Mouse (Mus musculus): ENCODE measurements around the gene Clec2d. TPM values are rescaled to one million over a fixed set of nuclear protein-coding genes. Genes with fewer than 3 reads are reported as not detected.

The Clec2d gene
- polyA plus RNA-seq (2014; fragmentation: Nextera tagmentation; extraction: Ambion mirVana): 0.43 and 0.89 TPM in 2 replicates

- ATAC-seq (replicated peaks; ENCODE audit: low FRiP score, low TSS enrichment, low read depth): peak; percentile 83
- 8% methylated on average over 15 of the region's 15 CpGs for WGBS
- peak within 1 kb of the TSS; percentile 50 for H3K4me2 ChIP-seq (ENCODE audit: low read length)
These were observed at the start of gene Clec2d for GRCm38 (mm10) chr6:129180403-129181169. Gene Clec2d (plus strand): TSS chr6:129180615.

GRCm38 (mm10) chr6:129132604-129133341 lies 47.6 kb upstream of the Clec2d start:
- H3K36me3 ChIP-seq (ENCODE audit: control insufficient read depth, insufficient read depth, low read length): no peaks in the 10 kb centered on the region
- 77% methylated on average over 4 of the region's 4 CpGs for WGBS
- no peak overlapping the region for H3K4me2 ChIP-seq (ENCODE audit: low read length)
- no peak overlapping the region for H3K9ac ChIP-seq (ENCODE audit: low read length)
- DNase-seq (ENCODE audit: low spot score): no peak
- H3K9me3 ChIP-seq (ENCODE audit: control insufficient read depth, low read length): no peaks in the 10 kb centered on the region
- H3K27me3 ChIP-seq (replicated peaks; ENCODE audit: control insufficient read depth, insufficient read depth, low read length): no peaks in the 10 kb centered on the region
- no peaks in the 10 kb centered on the region for H3K4me1 ChIP-seq (replicated peaks; ENCODE audit: control insufficient read depth, insufficient read depth, low read length)
- no peak overlapping the region for H3K27ac ChIP-seq (ENCODE audit: low read depth)
- H3K4me3 ChIP-seq (ENCODE audit: low read depth, low read length): no peak overlapping the region
- no peak for ATAC-seq (replicated peaks; ENCODE audit: low FRiP score, low TSS enrichment, low read depth)

More at GRCm38 (mm10) chr6:129180403-129181169, at the start of gene Clec2d:
- Histone ChIP-seq H3K27ac (ENCODE audit: low read depth) (peak within 1 kb of the TSS; percentile 93), H3K36me3 (ENCODE audit: control insufficient read depth, insufficient read depth, low read length) (peaks cover 16% of the 10 kb centered on the region), H3K27me3 (replicated peaks; ENCODE audit: control insufficient read depth, insufficient read depth, low read length) (no peaks in the 10 kb centered on the region), H3K4me1 (replicated peaks; ENCODE audit: control insufficient read depth, insufficient read depth, low read length) (no peaks in the 10 kb centered on the region; the same call in 1 of the 2 replicates), H3K9me3 (ENCODE audit: control insufficient read depth, low read length) (no peaks in the 10 kb centered on the region), H3K4me3 (ENCODE audit: low read depth, low read length) (peak within 1 kb of the TSS; percentile 60), H3K9ac (ENCODE audit: low read length) (peak within 1 kb of the TSS; percentile 59)
- DNase-seq (ENCODE audit: low spot score): peak; percentile 87

- H3K4me1 ChIP-seq (replicated peaks; ENCODE audit: control insufficient read depth, insufficient read depth, low read length): no peaks in the 10 kb centered on the region
- no peak for DNase-seq (ENCODE audit: low spot score)
- WGBS: 93% methylated on average over 2 of the region's 2 CpGs
These were observed 33.6 kb upstream of the Clec2d start for GRCm38 (mm10) chr6:129146812-129147211.

GRCm38 (mm10) chr6:129160103-129160502 lies 20.3 kb upstream of the Clec2d start:
- Histone ChIP-seq H3K9me3 (ENCODE audit: control insufficient read depth, low read length) (no peaks in the 10 kb centered on the region), H3K4me2 (ENCODE audit: low read length) (no peak overlapping the region), H3K4me3 (ENCODE audit: low read depth, low read length) (no peak overlapping the region), H3K36me3 (ENCODE audit: control insufficient read depth, insufficient read depth, low read length) (no peaks in the 10 kb centered on the region), H3K27ac (ENCODE audit: low read depth) (no peak overlapping the region), H3K27me3 (replicated peaks; ENCODE audit: control insufficient read depth, insufficient read depth, low read length) (no peaks in the 10 kb centered on the region), H3K9ac (ENCODE audit: low read length) (no peak overlapping the region), H3K4me1 (replicated peaks; ENCODE audit: control insufficient read depth, insufficient read depth, low read length) (no peaks in the 10 kb centered on the region)
- DNase-seq (ENCODE audit: low spot score) (no peak), ATAC-seq (replicated peaks; ENCODE audit: low FRiP score, low TSS enrichment, low read depth) (no peak)
- WGBS: 94% methylated on average over 3 of the region's 3 CpGs

More at GRCm38 (mm10) chr6:129146812-129147211, 33.6 kb upstream of the Clec2d start:
- Histone ChIP-seq H3K4me2 (ENCODE audit: low read length) (no peak overlapping the region), H3K9me3 (ENCODE audit: control insufficient read depth, low read length) (no peaks in the 10 kb centered on the region), H3K36me3 (ENCODE audit: control insufficient read depth, insufficient read depth, low read length) (no peaks in the 10 kb centered on the region), H3K27me3 (replicated peaks; ENCODE audit: control insufficient read depth, insufficient read depth, low read length) (no peaks in the 10 kb centered on the region), H3K27ac (ENCODE audit: low read depth) (no peak overlapping the region), H3K4me3 (ENCODE audit: low read depth, low read length) (no peak overlapping the region), H3K9ac (ENCODE audit: low read length) (no peak overlapping the region)
- ATAC-seq (replicated peaks; ENCODE audit: low FRiP score, low TSS enrichment, low read depth): no peak

- no peak overlapping the region for H3K4me3 ChIP-seq (ENCODE audit: low read depth, low read length)
- DNase-seq (ENCODE audit: low spot score) (no peak), ATAC-seq (replicated peaks; ENCODE audit: low FRiP score, low TSS enrichment, low read depth) (no peak)
- 85% methylated on average over 3 of the region's 3 CpGs for WGBS
- H3K4me2 ChIP-seq (ENCODE audit: low read length): no peak overlapping the region
- no peaks in the 10 kb centered on the region for H3K9me3 ChIP-seq (ENCODE audit: control insufficient read depth, low read length)
- no peaks in the 10 kb centered on the region for H3K36me3 ChIP-seq (ENCODE audit: control insufficient read depth, insufficient read depth, low read length)
- H3K4me1 ChIP-seq (replicated peaks; ENCODE audit: control insufficient read depth, insufficient read depth, low read length): no peaks in the 10 kb centered on the region
- no peak overlapping the region for H3K27ac ChIP-seq (ENCODE audit: low read depth)
- no peaks in the 10 kb centered on the region for H3K27me3 ChIP-seq (replicated peaks; ENCODE audit: control insufficient read depth, insufficient read depth, low read length)
- H3K9ac ChIP-seq (ENCODE audit: low read length): no peak overlapping the region
These were observed 19.3 kb upstream of the Clec2d start for GRCm38 (mm10) chr6:129161136-129161535.

- no peaks in the 10 kb centered on the region for H3K4me1 ChIP-seq (replicated peaks; ENCODE audit: control insufficient read depth, insufficient read depth, low read length)
- ATAC-seq (replicated peaks; ENCODE audit: low FRiP score, low TSS enrichment, low read depth): no peak
- no peaks in the 10 kb centered on the region for H3K27me3 ChIP-seq (replicated peaks; ENCODE audit: control insufficient read depth, insufficient read depth, low read length)
- H3K27ac ChIP-seq (ENCODE audit: low read depth): no peak overlapping the region
- H3K4me2 ChIP-seq (ENCODE audit: low read length): no peak overlapping the region
- H3K36me3 ChIP-seq (ENCODE audit: control insufficient read depth, insufficient read depth, low read length): no peaks in the 10 kb centered on the region
- no peaks in the 10 kb centered on the region for H3K9me3 ChIP-seq (ENCODE audit: control insufficient read depth, low read length)
- H3K9ac ChIP-seq (ENCODE audit: low read length): no peak overlapping the region
- no peak overlapping the region for H3K4me3 ChIP-seq (ENCODE audit: low read depth, low read length)
- no peak for DNase-seq (ENCODE audit: low spot score)
These were observed 18.5 kb upstream of the Clec2d start for GRCm38 (mm10) chr6:129161951-129162350.

GRCm38 (mm10) chr6:129162587-129163159 lies 17.7 kb upstream of the Clec2d start:
- no peak for ATAC-seq (replicated peaks; ENCODE audit: low FRiP score, low TSS enrichment, low read depth)
- H3K27ac ChIP-seq (ENCODE audit: low read depth): no peak overlapping the region
- H3K36me3 ChIP-seq (ENCODE audit: control insufficient read depth, insufficient read depth, low read length): no peaks in the 10 kb centered on the region
- 86% methylated on average over 3 of the region's 3 CpGs for WGBS
- no peak for DNase-seq (ENCODE audit: low spot score)
- H3K9ac ChIP-seq (ENCODE audit: low read length): no peak overlapping the region
- no peak overlapping the region for H3K4me3 ChIP-seq (ENCODE audit: low read depth, low read length)
- H3K27me3 ChIP-seq (replicated peaks; ENCODE audit: control insufficient read depth, insufficient read depth, low read length): no peaks in the 10 kb centered on the region
- H3K4me1 ChIP-seq (replicated peaks; ENCODE audit: control insufficient read depth, insufficient read depth, low read length): no peaks in the 10 kb centered on the region
- H3K9me3 ChIP-seq (ENCODE audit: control insufficient read depth, low read length): no peaks in the 10 kb centered on the region
- no peak overlapping the region for H3K4me2 ChIP-seq (ENCODE audit: low read length)

GRCm38 (mm10) chr6:129163606-129164005 lies 16.8 kb upstream of the Clec2d start:
- no peaks in the 10 kb centered on the region for H3K9me3 ChIP-seq (ENCODE audit: control insufficient read depth, low read length)
- DNase-seq (ENCODE audit: low spot score) (no peak), ATAC-seq (replicated peaks; ENCODE audit: low FRiP score, low TSS enrichment, low read depth) (no peak)
- no peak overlapping the region for H3K27ac ChIP-seq (ENCODE audit: low read depth)
- no peaks in the 10 kb centered on the region for H3K27me3 ChIP-seq (replicated peaks; ENCODE audit: control insufficient read depth, insufficient read depth, low read length)
- 88% methylated on average over 1 of the region's 1 CpGs for WGBS
- no peak overlapping the region for H3K4me2 ChIP-seq (ENCODE audit: low read length)
- H3K9ac ChIP-seq (ENCODE audit: low read length): no peak overlapping the region
- H3K4me1 ChIP-seq (replicated peaks; ENCODE audit: control insufficient read depth, insufficient read depth, low read length): no peaks in the 10 kb centered on the region
- H3K4me3 ChIP-seq (ENCODE audit: low read depth, low read length): no peak overlapping the region
- no peaks in the 10 kb centered on the region for H3K36me3 ChIP-seq (ENCODE audit: control insufficient read depth, insufficient read depth, low read length)

Data from intestine, embryonic 14.5 days (tissue).